Mouse (Mus musculus): ENCODE data around the gene Rbm44. TPM values are rescaled to one million over a fixed set of nuclear protein-coding genes. Genes with fewer than 3 reads are reported as not detected.

Rbm44 gene
- polyA plus RNA-seq, 1 experiment from 2014 or later: 0.57 TPM

GRCm38 (mm10) chr1:91180723-91181122 lies 35.8 kb downstream of the Rbm44 start:
- Histone ChIP-seq H3K9ac (replicated peaks; ENCODE audit: low read length) (no peak overlapping the region), H3K27me3 (ENCODE audit: control insufficient read depth, insufficient read depth, low read length) (peaks cover 3% of the 10 kb centered on the region; the same call in 1 of the 2 replicates), H3K36me3 (ENCODE audit: control insufficient read depth, insufficient read depth, low read length) (no peaks in the 10 kb centered on the region), H3K4me3 (replicated peaks; ENCODE audit: low read depth, low read length) (no peak overlapping the region), H3K9me3 (ENCODE audit: control insufficient read depth, low read length) (no peaks in the 10 kb centered on the region), H3K27ac (replicated peaks; ENCODE audit: low read depth, low read length) (no peak overlapping the region), H3K4me1 (ENCODE audit: control insufficient read depth, insufficient read depth, low read length) (0 out of 2 replicates have a peak, but pooled peaks cover 8% of the 10 kb centered on the region), H3K4me2 (ENCODE audit: low read length) (no peak overlapping the region)
- WGBS: 75% methylated on average over 6 of the region's 6 CpGs
- DNase-seq (no peak), ATAC-seq (ENCODE audit: low FRiP score, low TSS enrichment) (no peak)

GRCm38 (mm10) chr1:91181261-91181660 lies 36.4 kb downstream of the Rbm44 start:
- no peak overlapping the region for H3K9ac ChIP-seq (replicated peaks; ENCODE audit: low read length)
- H3K4me1 ChIP-seq (ENCODE audit: control insufficient read depth, insufficient read depth, low read length): 0 out of 2 replicates have a peak, but pooled peaks cover 8% of the 10 kb centered on the region
- no peak overlapping the region for H3K27ac ChIP-seq (replicated peaks; ENCODE audit: low read depth, low read length)
- peaks cover 3% of the 10 kb centered on the region; the same call in 1 of the 2 replicates for H3K27me3 ChIP-seq (ENCODE audit: control insufficient read depth, insufficient read depth, low read length)
- no peaks in the 10 kb centered on the region for H3K9me3 ChIP-seq (ENCODE audit: control insufficient read depth, low read length)
- no peaks in the 10 kb centered on the region for H3K36me3 ChIP-seq (ENCODE audit: control insufficient read depth, insufficient read depth, low read length)
- WGBS: 59% methylated on average over 5 of the region's 5 CpGs
- no peak overlapping the region for H3K4me3 ChIP-seq (replicated peaks; ENCODE audit: low read depth, low read length)
- H3K4me2 ChIP-seq (ENCODE audit: low read length): no peak overlapping the region
- ATAC-seq (ENCODE audit: low FRiP score, low TSS enrichment) (no peak), DNase-seq (peak; percentile 6)

GRCm38 (mm10) chr1:91181784-91182450 lies 37.0 kb downstream of the Rbm44 start:
- peaks cover 3% of the 10 kb centered on the region; the same call in 1 of the 2 replicates for H3K27me3 ChIP-seq (ENCODE audit: control insufficient read depth, insufficient read depth, low read length)
- no peak overlapping the region for H3K9ac ChIP-seq (replicated peaks; ENCODE audit: low read length)
- ATAC-seq (ENCODE audit: low FRiP score, low TSS enrichment) (no peak), DNase-seq (peak; percentile 34)
- no peak overlapping the region for H3K4me2 ChIP-seq (ENCODE audit: low read length)
- H3K36me3 ChIP-seq (ENCODE audit: control insufficient read depth, insufficient read depth, low read length): no peaks in the 10 kb centered on the region
- H3K27ac ChIP-seq (replicated peaks; ENCODE audit: low read depth, low read length): no peak overlapping the region
- 0 out of 2 replicates have a peak, but pooled peaks cover 8% of the 10 kb centered on the region for H3K4me1 ChIP-seq (ENCODE audit: control insufficient read depth, insufficient read depth, low read length)
- H3K4me3 ChIP-seq (replicated peaks; ENCODE audit: low read depth, low read length): no peak overlapping the region
- WGBS: 45% methylated on average over 12 of the region's 12 CpGs
- H3K9me3 ChIP-seq (ENCODE audit: control insufficient read depth, low read length): no peaks in the 10 kb centered on the region

GRCm38 (mm10) chr1:91183305-91183704 lies 38.4 kb downstream of the Rbm44 start:
- ATAC-seq (ENCODE audit: low FRiP score, low TSS enrichment): no peak
- DNase-seq: no peak
- Histone ChIP-seq H3K36me3 (ENCODE audit: control insufficient read depth, insufficient read depth, low read length) (no peaks in the 10 kb centered on the region), H3K27me3 (ENCODE audit: control insufficient read depth, insufficient read depth, low read length) (peaks cover 3% of the 10 kb centered on the region; the same call in 1 of the 2 replicates), H3K4me2 (ENCODE audit: low read length) (no peak overlapping the region), H3K9me3 (ENCODE audit: control insufficient read depth, low read length) (no peaks in the 10 kb centered on the region), H3K27ac (replicated peaks; ENCODE audit: low read depth, low read length) (no peak overlapping the region), H3K9ac (replicated peaks; ENCODE audit: low read length) (no peak overlapping the region), H3K4me3 (replicated peaks; ENCODE audit: low read depth, low read length) (no peak overlapping the region), H3K4me1 (ENCODE audit: control insufficient read depth, insufficient read depth, low read length) (0 out of 2 replicates have a peak, but pooled peaks cover 8% of the 10 kb centered on the region)
- 85% methylated on average over 10 of the region's 10 CpGs for WGBS

- Histone ChIP-seq H3K36me3 (ENCODE audit: control insufficient read depth, insufficient read depth, low read length) (no peaks in the 10 kb centered on the region), H3K4me3 (replicated peaks; ENCODE audit: low read depth, low read length) (no peak overlapping the region), H3K9ac (replicated peaks; ENCODE audit: low read length) (no peak overlapping the region), H3K27ac (replicated peaks; ENCODE audit: low read depth, low read length) (no peak overlapping the region), H3K4me1 (ENCODE audit: control insufficient read depth, insufficient read depth, low read length) (no peaks in the 10 kb centered on the region), H3K4me2 (ENCODE audit: low read length) (no peak overlapping the region), H3K27me3 (ENCODE audit: control insufficient read depth, insufficient read depth, low read length) (no peaks in the 10 kb centered on the region), H3K9me3 (ENCODE audit: control insufficient read depth, low read length) (no peaks in the 10 kb centered on the region)
- 91% methylated on average over 6 of the region's 6 CpGs for WGBS
- no peak for ATAC-seq (ENCODE audit: low FRiP score, low TSS enrichment)
- DNase-seq: no peak
Observed at GRCm38 (mm10) chr1:91186677-91187076, 41.8 kb downstream of the Rbm44 start.

- DNase-seq: no peak
- Histone ChIP-seq H3K36me3 (ENCODE audit: control insufficient read depth, insufficient read depth, low read length) (no peaks in the 10 kb centered on the region), H3K27ac (replicated peaks; ENCODE audit: low read depth, low read length) (no peak overlapping the region), H3K4me3 (replicated peaks; ENCODE audit: low read depth, low read length) (no peak overlapping the region), H3K9me3 (ENCODE audit: control insufficient read depth, low read length) (no peaks in the 10 kb centered on the region), H3K4me1 (ENCODE audit: control insufficient read depth, insufficient read depth, low read length) (no peaks in the 10 kb centered on the region), H3K4me2 (ENCODE audit: low read length) (no peak overlapping the region), H3K9ac (replicated peaks; ENCODE audit: low read length) (no peak overlapping the region), H3K27me3 (ENCODE audit: control insufficient read depth, insufficient read depth, low read length) (no peaks in the 10 kb centered on the region)
- WGBS: 92% methylated on average over 5 of the region's 5 CpGs
- no peak for ATAC-seq (ENCODE audit: low FRiP score, low TSS enrichment)
Observed at GRCm38 (mm10) chr1:91187315-91187714, 42.4 kb downstream of the Rbm44 start.

- Histone ChIP-seq H3K36me3 (ENCODE audit: control insufficient read depth, insufficient read depth, low read length) (no peaks in the 10 kb centered on the region), H3K9me3 (ENCODE audit: control insufficient read depth, low read length) (no peaks in the 10 kb centered on the region), H3K4me2 (ENCODE audit: low read length) (no peak overlapping the region), H3K27me3 (ENCODE audit: control insufficient read depth, insufficient read depth, low read length) (no peaks in the 10 kb centered on the region), H3K4me1 (ENCODE audit: control insufficient read depth, insufficient read depth, low read length) (no peaks in the 10 kb centered on the region), H3K4me3 (replicated peaks; ENCODE audit: low read depth, low read length) (no peak overlapping the region), H3K9ac (replicated peaks; ENCODE audit: low read length) (no peak overlapping the region), H3K27ac (replicated peaks; ENCODE audit: low read depth, low read length) (no peak overlapping the region)
- 87% methylated on average over 7 of the region's 7 CpGs for WGBS
- ATAC-seq (ENCODE audit: low FRiP score, low TSS enrichment) (no peak), DNase-seq (no peak)
Observed at GRCm38 (mm10) chr1:91187786-91188640, 43.1 kb downstream of the Rbm44 start.

GRCm38 (mm10) chr1:91188851-91189460 lies 44.1 kb downstream of the Rbm44 start:
- Histone ChIP-seq H3K27me3 (ENCODE audit: control insufficient read depth, insufficient read depth, low read length) (no peaks in the 10 kb centered on the region), H3K36me3 (ENCODE audit: control insufficient read depth, insufficient read depth, low read length) (no peaks in the 10 kb centered on the region), H3K9me3 (ENCODE audit: control insufficient read depth, low read length) (no peaks in the 10 kb centered on the region), H3K4me2 (ENCODE audit: low read length) (no peak overlapping the region), H3K9ac (replicated peaks; ENCODE audit: low read length) (no peak overlapping the region), H3K4me3 (replicated peaks; ENCODE audit: low read depth, low read length) (no peak overlapping the region), H3K27ac (replicated peaks; ENCODE audit: low read depth, low read length) (no peak overlapping the region), H3K4me1 (ENCODE audit: control insufficient read depth, insufficient read depth, low read length) (no peaks in the 10 kb centered on the region)
- ATAC-seq (ENCODE audit: low FRiP score, low TSS enrichment) (no peak), DNase-seq (no peak)
- 91% methylated on average over 10 of the region's 10 CpGs for WGBS

Data from midbrain, embryonic 14.5 days (tissue).